Mouse (Mus musculus): ENCODE data around the gene Qprt.
A peak's percentile ranks its signal among the peaks of the same experiment; 100 is the strongest.
"Not testable (repeated sequence)": the region's sequence is repeated elsewhere in the genome, so short reads cannot be mapped to it uniquely, and the experiment has no call there.

The Qprt gene

GRCm38 (mm10) chr7:127098521-127098920 lies 23.5 kb downstream of the Qprt start:
- DNase-seq (ENCODE audit: low spot score) = no peak

- no peak for DNase-seq (ENCODE audit: low spot score)
Observed at GRCm38 (mm10) chr7:127096456-127096855, 25.6 kb downstream of the Qprt start.

GRCm38 (mm10) chr7:127093914-127094313 lies 28.1 kb downstream of the Qprt start:
- DNase-seq (ENCODE audit: low spot score) = no peak

- no peak for DNase-seq (ENCODE audit: low spot score)
Observed at GRCm38 (mm10) chr7:127091114-127091896, 30.7 kb downstream of the Qprt start, which contains the start of gene AI467606. Gene AI467606, plus strand, starts transcription at chr7:127091359.

- no peak for DNase-seq (ENCODE audit: low spot score)
Observed at GRCm38 (mm10) chr7:127090154-127091113, 31.6 kb downstream of the Qprt start.

GRCm38 (mm10) chr7:127088901-127089845 lies 32.9 kb downstream of the Qprt start:
- no peak for DNase-seq (ENCODE audit: low spot score)

GRCm38 (mm10) chr7:127088083-127088482 lies 33.9 kb downstream of the Qprt start:
- no peak for DNase-seq (ENCODE audit: low spot score)

GRCm38 (mm10) chr7:127087278-127088010 lies 34.6 kb downstream of the Qprt start, which contains the start of gene Zg16:
Gene Zg16, minus strand, starts transcription at chr7:127087328.
- DNase-seq (ENCODE audit: low spot score) = not testable (repeated sequence)

GRCm38 (mm10) chr7:127085751-127086150 lies 36.3 kb downstream of the Qprt start:
- DNase-seq (ENCODE audit: low spot score) = not testable (repeated sequence)

GRCm38 (mm10) chr7:127084794-127085193 lies 37.2 kb downstream of the Qprt start:
- no peak for DNase-seq (ENCODE audit: low spot score)

GRCm38 (mm10) chr7:127083689-127084088 lies 38.3 kb downstream of the Qprt start:
- no peak for DNase-seq (ENCODE audit: low spot score)

GRCm38 (mm10) chr7:127082995-127083394 lies 39.0 kb downstream of the Qprt start:
- no peak for DNase-seq (ENCODE audit: low spot score)

GRCm38 (mm10) chr7:127082271-127082670 lies 39.8 kb downstream of the Qprt start:
- no peak for DNase-seq (ENCODE audit: low spot score)

- DNase-seq (ENCODE audit: low spot score) = no peak
Observed at GRCm38 (mm10) chr7:127080045-127080444, 42.0 kb downstream of the Qprt start.

- DNase-seq (ENCODE audit: low spot score) = no peak
Observed at GRCm38 (mm10) chr7:127077692-127078091, 44.3 kb downstream of the Qprt start.

GRCm38 (mm10) chr7:127076188-127076587 lies 45.8 kb downstream of the Qprt start:
- no peak for DNase-seq (ENCODE audit: low spot score)

- peak; percentile 28 for DNase-seq (ENCODE audit: low spot score)
Observed at GRCm38 (mm10) chr7:127073221-127073620, 48.8 kb downstream of the Qprt start.

GRCm38 (mm10) chr7:127070871-127071413 lies 51.1 kb downstream of the Qprt start:
- DNase-seq (ENCODE audit: low spot score) = no peak

- DNase-seq (ENCODE audit: low spot score) = no peak
Observed at GRCm38 (mm10) chr7:127066317-127066716, 55.7 kb downstream of the Qprt start.

- no peak for DNase-seq (ENCODE audit: low spot score)
Observed at GRCm38 (mm10) chr7:127065538-127065937, 56.5 kb downstream of the Qprt start.
